Mouse (Mus musculus) Muller cell, postnatal 12 days (primary cell): ENCODE measurements at regions not wholly inside any gene's neighbourhood (a gene's known extent, or its start where the extent isn't known, plus 50 kb on each side); places are given as distances from the start of the nearest gene placed in this dataset.
"Not testable (repeated sequence)": the region's sequence is repeated elsewhere in the genome, so short reads cannot be mapped to it uniquely, and the experiment has no call there.

Source experiments
- DNase-seq: peaks from one replicate; pipeline ENCODE4 v3.0.0-alpha.2; 2015; ENCODE audit errors: inconsistent ontology term

- no peak for DNase-seq
These were observed 580.7 kb upstream of the Klhl29 start for GRCm38 (mm10) chr12:5956141-5956540.

- no peak for DNase-seq
These were observed 580.1 kb upstream of the Klhl29 start for GRCm38 (mm10) chr12:5955564-5955963.

- DNase-seq = no peak
These were observed 568.0 kb upstream of the Klhl29 start for GRCm38 (mm10) chr12:5943346-5943925.

- peak; percentile 27 for DNase-seq
These were observed 545.8 kb upstream of the Klhl29 start for GRCm38 (mm10) chr12:5921262-5921661.

- no peak for DNase-seq
These were observed 542.5 kb upstream of the Klhl29 start for GRCm38 (mm10) chr12:5918030-5918429.

GRCm38 (mm10) chr12:5906251-5906650 is 530.8 kb upstream of the Klhl29 start:
- DNase-seq = no peak

- not testable (repeated sequence) for DNase-seq
These were observed 516.3 kb upstream of the Klhl29 start for GRCm38 (mm10) chr12:5891786-5892185.

DNA sequence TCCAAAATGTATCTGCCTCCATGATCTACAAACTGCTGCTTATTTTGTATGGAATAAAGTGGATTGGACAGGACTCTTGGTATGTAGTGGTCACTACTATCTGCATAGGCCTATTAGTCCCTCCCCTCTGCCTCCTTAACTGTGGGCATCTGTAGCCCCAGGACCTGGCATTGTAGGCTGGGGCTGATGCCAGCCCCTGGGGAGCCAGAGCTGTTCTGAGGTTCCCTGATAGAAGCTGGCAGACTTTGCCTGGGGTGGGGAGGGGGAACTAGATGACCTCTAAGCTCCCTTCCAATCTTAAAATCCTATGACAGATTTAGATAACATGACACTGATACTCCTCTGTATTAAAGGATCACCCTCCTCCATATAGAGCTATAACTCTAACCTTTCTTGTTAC is 491.2 kb upstream of the Klhl29 start:
- no peak for DNase-seq

DNA sequence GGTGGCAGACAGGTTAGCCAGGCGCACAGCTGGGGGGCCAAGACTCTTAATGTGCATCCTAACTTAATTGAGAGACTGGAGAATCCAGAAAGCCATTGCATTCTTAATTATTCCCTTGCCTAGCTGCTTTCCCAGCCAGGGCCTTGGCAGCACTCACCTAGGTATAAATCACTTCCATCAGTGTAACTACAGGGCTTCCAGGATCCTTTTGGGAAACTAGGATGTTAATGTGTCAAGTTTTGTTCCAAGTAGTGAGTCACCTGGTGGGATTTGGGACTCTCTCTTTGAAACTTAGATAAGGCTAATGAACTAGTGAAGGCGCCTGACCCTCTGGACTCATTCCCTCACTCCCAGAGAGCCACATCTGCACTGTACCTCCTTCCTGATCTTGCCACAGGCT is 484.3 kb upstream of the Klhl29 start:
- no peak for DNase-seq

DNA sequence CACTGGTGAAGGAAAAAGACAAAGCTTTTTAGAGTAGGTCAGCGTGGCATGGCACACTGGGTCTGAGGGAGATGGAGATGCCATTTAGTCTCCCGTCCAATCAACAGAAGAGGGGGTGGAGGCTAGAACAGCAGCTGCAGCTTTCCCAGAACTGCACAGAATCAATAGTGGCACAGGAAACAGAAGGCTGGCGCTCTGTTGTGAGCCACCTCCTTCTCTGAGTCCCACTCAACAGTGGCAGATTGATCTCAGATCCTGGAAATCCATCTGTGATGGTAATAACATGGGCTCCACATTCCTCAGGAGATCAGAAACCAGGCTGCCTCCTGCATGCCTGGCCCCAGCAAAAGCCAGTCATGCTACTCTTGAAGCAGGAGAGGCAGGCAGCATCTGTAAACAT is 480.9 kb upstream of the Klhl29 start:
- no peak for DNase-seq

- DNase-seq = no peak
These were observed 434.9 kb upstream of the Klhl29 start for GRCm38 (mm10) chr12:5810427-5810826.

GRCm38 (mm10) chr12:5810009-5810408 is 434.5 kb upstream of the Klhl29 start:
- peak; percentile 53 for DNase-seq

DNA sequence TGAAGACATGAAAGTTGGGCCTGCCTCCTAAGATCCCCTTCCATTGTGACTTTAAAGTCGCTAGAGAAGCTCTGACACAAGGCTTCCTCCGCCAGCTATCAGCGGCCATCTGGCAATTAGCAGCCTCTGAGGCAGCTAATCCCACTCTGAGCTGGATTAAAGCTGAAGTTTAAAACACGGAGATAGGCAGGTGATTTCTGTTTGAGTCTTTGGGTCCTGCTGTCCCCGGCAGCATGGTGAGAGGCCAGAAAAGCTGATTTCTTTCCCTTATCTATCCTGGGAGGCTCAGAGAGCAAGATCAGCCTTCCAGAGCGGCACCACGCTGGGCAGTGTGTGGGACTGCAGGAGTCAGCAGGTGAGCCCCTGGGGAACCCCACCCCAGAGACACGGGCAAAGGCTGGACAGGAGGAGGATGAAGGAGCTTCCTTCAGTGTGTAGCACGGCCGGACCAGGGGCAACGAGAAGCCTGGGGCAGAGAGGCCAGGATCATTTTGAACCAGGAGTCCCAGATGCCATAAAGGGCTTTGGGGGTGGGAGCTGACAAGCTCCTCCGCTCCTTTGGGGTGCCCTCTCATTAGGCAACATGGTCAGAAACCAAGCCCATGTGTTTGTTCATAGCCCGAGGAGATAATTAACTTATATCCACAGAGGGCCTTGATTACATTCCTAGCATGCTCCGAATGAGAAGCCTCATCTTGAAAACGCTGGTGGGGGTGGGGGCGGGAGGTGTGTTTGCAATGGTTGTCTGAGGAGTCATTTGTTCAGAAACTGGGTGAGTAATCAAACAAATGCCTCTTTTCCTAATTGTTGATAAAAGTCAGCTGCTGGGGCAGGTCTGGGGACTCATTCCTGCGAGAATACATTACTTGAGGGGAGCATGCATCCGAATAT is 432.8 kb upstream of the Klhl29 start:
- peak; percentile 94 for DNase-seq

DNA sequence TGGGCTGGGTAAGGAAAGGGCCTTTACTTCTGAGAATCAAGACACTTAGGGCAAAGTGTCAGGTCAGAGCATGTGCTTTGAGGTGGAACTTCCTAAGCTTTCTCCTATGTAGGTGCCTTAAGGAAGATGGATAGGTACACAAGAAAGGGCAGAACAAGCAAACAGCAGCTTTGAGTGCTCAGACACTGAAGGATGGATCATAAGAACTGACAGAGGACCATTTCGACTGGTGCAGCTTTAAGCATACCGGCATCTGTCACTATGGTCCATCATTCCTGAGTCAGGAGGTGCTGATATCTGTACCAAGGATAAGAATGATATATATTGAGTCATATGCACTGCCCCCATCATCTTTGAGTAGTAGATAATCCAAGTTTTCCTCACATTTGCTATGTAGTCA is 430.2 kb upstream of the Klhl29 start:
- no peak for DNase-seq

DNA sequence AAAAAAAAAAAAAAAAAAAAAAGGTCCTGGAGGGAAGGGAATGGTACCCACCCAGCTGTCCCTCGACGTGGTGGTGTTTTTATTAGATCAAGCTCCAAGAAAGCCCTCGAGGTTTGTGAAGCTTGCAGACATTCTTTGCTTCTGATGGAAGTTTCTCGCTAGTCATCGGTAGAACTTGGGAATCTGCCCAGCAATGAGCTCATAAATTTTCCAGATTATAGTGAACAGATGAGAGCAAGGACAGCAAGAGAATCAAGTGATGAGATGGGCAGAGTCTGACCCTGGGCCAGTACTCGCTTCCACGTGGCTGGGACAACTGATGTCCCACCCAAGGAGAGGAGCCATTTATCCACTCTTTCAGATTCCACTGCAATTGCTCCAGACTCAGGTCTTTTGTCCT is 417.6 kb upstream of the Klhl29 start:
- DNase-seq = peak; percentile 88

DNA sequence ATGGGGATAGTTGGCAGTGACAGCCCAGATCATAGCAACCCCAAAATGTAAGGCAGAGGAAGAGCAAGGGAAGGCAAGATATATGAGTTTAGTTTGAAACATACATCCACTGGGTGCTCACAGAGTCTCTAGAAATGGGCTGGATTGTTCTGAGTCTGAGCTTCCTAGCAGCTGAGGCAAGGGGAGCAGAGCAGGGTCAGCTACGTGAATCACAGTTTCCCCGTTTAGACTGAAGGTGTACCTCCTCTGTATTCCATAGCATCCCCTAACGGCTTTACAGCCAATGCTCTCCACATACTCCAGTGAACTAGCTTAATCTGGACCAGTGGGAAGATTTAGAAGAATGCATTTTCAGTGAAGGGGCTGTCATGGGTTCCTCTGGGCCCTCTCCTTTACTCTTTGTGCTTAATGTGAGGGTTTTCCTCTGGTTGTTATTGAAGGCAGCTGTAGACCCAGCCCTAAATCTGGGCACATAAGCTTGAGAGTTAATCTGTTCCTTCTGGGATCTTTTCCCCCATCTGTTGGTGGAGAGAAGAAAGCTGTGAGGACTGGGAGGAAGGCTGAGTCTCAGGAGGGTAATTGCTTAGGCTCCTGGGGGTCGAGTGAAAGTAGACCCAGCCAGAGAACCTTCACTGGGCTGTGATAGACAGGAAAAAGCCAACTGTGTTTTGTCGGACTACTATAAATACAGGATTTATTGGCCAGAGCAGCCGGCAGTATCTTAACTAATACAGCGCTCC is 411.8 kb upstream of the Klhl29 start:
- no peak for DNase-seq

GRCm38 (mm10) chr12:5781276-5781675 is 405.8 kb upstream of the Klhl29 start:
- no peak for DNase-seq

GRCm38 (mm10) chr12:5777556-5777955 is 402.1 kb upstream of the Klhl29 start:
- DNase-seq = no peak

- DNase-seq = no peak
These were observed 396.0 kb upstream of the Klhl29 start for GRCm38 (mm10) chr12:5771399-5771978.

DNA sequence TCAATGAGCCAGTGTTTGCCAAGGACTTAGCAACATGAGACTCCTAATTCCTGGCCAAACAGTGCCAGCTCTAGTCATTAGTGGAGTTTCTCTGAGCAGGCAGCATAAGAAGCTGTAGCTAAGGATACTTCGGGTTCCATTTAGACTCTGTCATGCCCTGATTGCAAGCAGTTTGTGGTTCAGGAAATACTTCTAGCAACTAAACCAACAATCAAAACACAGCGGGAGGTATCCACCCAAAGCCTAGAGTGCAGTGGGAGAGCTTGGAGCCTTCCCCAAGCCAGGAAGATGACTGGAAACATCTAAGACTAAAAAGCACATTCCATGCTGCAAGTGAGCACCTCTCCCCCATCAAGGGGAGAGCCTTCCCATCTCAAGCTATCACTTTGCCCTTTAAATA is 395.0 kb upstream of the Klhl29 start:
- DNase-seq = peak; percentile 85

DNA sequence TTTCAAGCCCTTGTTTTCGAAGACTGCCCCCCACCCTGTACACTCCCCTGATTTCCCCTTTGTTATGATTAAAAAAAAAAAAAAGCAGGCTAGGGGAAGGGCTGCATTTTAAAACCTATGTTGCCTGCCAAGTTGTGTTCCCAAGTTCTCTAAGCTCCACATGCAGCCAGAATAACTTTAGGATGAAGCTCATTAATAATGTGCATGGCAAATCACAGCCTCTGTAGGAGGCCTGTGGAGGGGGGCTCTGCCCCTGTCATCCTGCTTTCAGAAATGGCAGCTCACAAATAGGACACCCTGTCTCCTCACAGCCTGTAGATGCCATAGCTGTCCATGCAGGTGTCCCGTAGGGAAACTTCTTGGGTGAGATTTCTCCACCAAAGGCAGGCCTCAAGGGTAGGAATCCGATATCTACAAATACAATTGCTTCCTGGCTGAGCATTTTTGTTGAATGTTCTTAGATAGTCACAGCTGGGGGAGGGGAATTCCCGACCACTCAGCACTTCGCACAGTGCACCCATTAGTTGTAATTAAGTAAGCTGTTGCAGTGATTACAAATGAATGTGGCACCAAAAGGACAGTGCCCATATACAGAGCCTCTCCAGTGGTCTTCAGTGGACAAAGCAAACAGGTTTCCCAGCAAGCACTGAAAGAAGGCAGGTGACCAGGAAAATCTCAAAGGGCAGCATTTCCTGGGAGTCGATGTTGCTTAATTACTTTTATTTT is 389.1 kb upstream of the Klhl29 start:
- DNase-seq = no peak

GRCm38 (mm10) chr12:5764026-5764425 is 388.5 kb upstream of the Klhl29 start:
- no peak for DNase-seq
